Mouse (Mus musculus) heart, embryonic 13.5 days (tissue): ENCODE measurements at regions not wholly inside any gene's neighbourhood (a gene's known extent, or its start where the extent isn't known, plus 50 kb on each side); places are given as distances from the start of the nearest gene placed in this dataset.

ENCODE experiments used
- ATAC-seq: fragments of 200-750 bp; cut with Nextera tagmentation; 2 replicates; pipeline ENCODE4 v1.8.0; 2017; ENCODE audit warnings: moderate TSS enrichment; ENCODE audit not compliant: insufficient number of reproducible peaks, low FRiP score, low TSS enrichment; ENCODE audit errors: extremely low read depth
- H3K27ac ChIP-seq: fragments of 300-500 bp; sonication (generic); replicated peaks from 2 replicates; pipeline ENCODE4 v1.5.1; 2015; ENCODE audit warnings: moderate library complexity, mild to moderate bottlenecking, inconsistent platforms
- H3K27me3 ChIP-seq: fragments of 300-500 bp; sonication (generic); replicated peaks from 2 replicates; pipeline ENCODE4 v1.6.1; 2015; ENCODE audit warnings: mild to moderate bottlenecking, inconsistent platforms
- H3K36me3 ChIP-seq: fragments of 300-500 bp; sonication (generic); 2 replicates; pipeline ENCODE4 v1.6.1; 2015; ENCODE audit warnings: mild to moderate bottlenecking, inconsistent platforms
- H3K4me1 ChIP-seq: fragments of 300-500 bp; sonication (generic); 2 replicates; pipeline ENCODE4 v1.6.1; 2015; ENCODE audit warnings: inconsistent platforms
- H3K4me2 ChIP-seq: fragments of 300-500 bp; sonication (generic); 2 replicates; pipeline ENCODE4 v1.6.1; 2015; ENCODE audit warnings: inconsistent platforms, mild to moderate bottlenecking, moderate library complexity
- H3K4me3 ChIP-seq: fragments of 300-500 bp; sonication (generic); 2 replicates; pipeline ENCODE4 v1.5.1; 2015; ENCODE audit warnings: moderate library complexity, mild to moderate bottlenecking, inconsistent platforms
- H3K9ac ChIP-seq: fragments of 300-500 bp; sonication (generic); 2 replicates; pipeline ENCODE4 v1.6.1; 2015; ENCODE audit warnings: inconsistent platforms, mild to moderate bottlenecking, moderate library complexity
- H3K9me3 ChIP-seq: fragments of 300-500 bp; sonication (generic); 2 replicates; pipeline ENCODE4 v1.6.1; 2016; ENCODE audit warnings: inconsistent platforms
- WGBS: fragments of 180-500 bp; shearing (Covaris S2); methylation state at CpG from one replicate; pipeline ENCODE4 v1.1.7; 2015; ENCODE audit warnings: mixed read lengths; 5-methylcytosine and 5-hydroxymethylcytosine counted together

DNA sequence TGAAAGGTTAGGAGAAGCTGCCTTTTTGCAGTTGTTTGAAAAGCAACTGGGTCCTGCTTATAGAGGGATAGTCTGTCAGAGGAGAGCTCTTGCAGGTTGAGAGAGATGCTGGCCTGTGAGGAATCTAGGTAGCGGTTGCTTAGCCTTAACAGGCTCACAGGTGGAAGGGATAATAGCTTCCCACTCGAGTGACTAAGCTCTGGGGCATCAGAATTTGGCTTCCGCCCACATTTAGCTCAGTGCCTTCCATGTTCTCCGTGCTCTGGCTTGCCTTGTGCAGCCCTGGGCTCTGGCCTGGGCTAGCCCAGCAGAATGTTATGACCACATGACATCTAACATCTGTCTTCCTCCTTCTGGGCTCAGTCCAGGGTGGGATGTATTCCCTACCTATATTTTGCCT, 817.0 kb upstream of the Car8 start:
- H3K36me3 ChIP-seq, result no peaks in the 10 kb centered on the region
- peaks cover 29% of the 10 kb centered on the region for H3K4me1 ChIP-seq
- no peak overlapping the region for H3K9ac ChIP-seq
- no peaks in the 10 kb centered on the region; the same call in 1 of the 2 replicates for H3K27me3 ChIP-seq
- WGBS, result 72% methylated on average over 4 of the region's 4 CpGs
- H3K27ac ChIP-seq, result no peak overlapping the region
- no peak overlapping the region for H3K4me3 ChIP-seq
- ATAC-seq, result no peak
- H3K9me3 ChIP-seq, result no peaks in the 10 kb centered on the region
- no peak overlapping the region for H3K4me2 ChIP-seq

DNA sequence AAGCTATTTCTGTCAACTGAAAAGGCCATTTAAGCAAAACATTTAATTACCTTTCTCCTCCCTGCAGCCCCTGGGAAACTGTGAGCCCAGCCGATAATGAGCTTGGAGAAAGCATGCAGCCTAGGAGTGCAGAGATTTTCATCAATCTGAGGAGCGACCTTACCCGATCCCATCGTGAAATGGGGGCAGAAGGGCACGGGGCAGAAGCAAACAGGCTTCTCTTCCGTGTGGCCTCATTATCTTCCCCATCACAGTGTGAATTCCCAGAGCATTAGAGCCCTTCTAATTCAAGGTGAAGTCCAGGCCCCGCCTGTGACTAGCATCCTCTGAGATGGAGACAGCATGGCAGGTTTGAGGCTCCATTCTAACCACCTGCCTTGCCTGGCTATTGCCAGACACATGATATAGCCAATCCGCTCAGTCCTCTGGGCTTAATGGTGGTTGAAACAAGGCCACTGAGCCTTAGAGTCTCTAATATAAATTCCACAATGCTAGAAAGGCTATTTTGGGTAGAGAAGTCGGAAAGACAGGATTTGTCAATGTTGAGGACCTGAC, 816.5 kb upstream of the Car8 start:
- ATAC-seq, result no peak
- 65% methylated on average over 9 of the region's 9 CpGs for WGBS

DNA sequence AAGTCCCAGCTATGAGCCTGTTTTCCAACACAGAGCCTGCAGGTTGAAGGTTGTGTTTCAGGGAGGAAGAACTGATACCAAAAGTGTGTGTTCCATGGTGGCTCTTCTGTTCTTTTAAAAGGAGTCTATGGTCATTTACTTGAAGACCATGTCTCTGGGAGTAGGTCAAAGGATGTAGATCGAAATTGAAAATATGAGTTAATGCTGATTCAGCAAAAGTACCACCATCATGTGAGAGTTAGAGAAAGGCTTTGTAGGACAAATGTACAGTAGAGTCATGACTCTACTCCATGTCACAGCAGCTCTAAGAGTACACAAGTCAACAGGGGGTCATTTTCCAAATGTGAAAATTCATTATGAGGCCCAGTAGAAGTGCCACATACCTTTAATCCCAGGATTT, 810.0 kb upstream of the Car8 start:
- ATAC-seq, result no peak
- H3K27ac ChIP-seq, result no peak overlapping the region
- H3K9me3 ChIP-seq, result no peaks in the 10 kb centered on the region
- no peaks in the 10 kb centered on the region for H3K36me3 ChIP-seq
- 78% methylated on average over 1 of the region's 1 CpGs for WGBS
- H3K4me3 ChIP-seq, result no peak overlapping the region
- no peak overlapping the region for H3K9ac ChIP-seq
- H3K4me1 ChIP-seq, result peaks cover 10% of the 10 kb centered on the region; the same call in 1 of the 2 replicates
- no peak overlapping the region for H3K4me2 ChIP-seq
- 0 out of 2 replicates have a peak, but pooled peaks cover 3% of the 10 kb centered on the region for H3K27me3 ChIP-seq

More for the DNA sequence above, 816.5 kb upstream of the Car8 start:
- Histone ChIP-seq H3K27ac (no peak overlapping the region), H3K4me3 (no peak overlapping the region), H3K36me3 (no peaks in the 10 kb centered on the region), H3K9ac (no peak overlapping the region), H3K4me1 (peaks cover 25% of the 10 kb centered on the region), H3K27me3 (no peaks in the 10 kb centered on the region; the same call in 1 of the 2 replicates), H3K9me3 (no peaks in the 10 kb centered on the region), H3K4me2 (no peak overlapping the region)

DNA sequence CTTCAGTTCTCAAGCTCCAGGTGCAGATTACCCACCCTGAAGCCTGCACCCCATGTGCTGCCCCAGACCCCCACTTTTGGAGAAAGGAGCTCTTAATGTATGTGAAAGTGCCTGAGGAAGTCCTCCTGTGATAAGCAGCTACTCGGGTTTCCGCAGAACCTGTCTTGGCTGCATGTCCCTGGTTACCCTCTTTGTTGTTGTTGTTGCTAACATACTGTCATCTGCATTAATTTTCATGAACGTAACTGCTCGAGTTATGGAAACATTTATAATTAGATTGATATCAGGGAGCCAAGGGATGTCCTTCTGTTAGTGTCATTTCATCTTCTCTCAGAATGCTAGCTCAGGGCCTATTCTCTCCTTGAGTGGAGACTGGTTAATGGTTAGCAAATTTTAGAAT, 808.3 kb upstream of the Car8 start:
- 25% methylated on average over 4 of the region's 4 CpGs for WGBS
- Histone ChIP-seq H3K9me3 (no peaks in the 10 kb centered on the region), H3K4me3 (no peak overlapping the region), H3K9ac (no peak overlapping the region), H3K4me1 (peaks cover 11% of the 10 kb centered on the region; the same call in 1 of the 2 replicates), H3K27me3 (0 out of 2 replicates have a peak, but pooled peaks cover 3% of the 10 kb centered on the region), H3K27ac (no peak overlapping the region), H3K4me2 (no peak overlapping the region), H3K36me3 (no peaks in the 10 kb centered on the region)
- no peak for ATAC-seq

DNA sequence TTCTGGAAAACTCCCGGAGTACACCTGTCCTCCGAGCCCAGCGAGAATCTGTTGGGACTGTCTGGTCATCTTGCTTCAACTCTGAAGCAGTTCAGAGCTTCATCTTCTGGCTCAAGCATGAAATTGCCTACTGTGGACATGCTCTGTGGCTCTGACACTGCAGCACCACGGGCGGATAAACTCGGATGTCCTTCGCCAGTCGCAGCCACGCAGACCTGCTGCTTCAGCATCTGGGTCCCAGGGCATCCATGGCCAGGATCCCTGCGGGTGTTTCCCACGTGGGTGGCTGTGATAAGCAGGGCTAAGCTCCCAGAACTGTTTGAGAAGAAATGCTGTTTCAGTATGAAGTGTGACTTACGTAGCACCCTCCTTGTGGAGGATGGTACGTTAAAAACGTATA, 807.6 kb upstream of the Car8 start:
- H3K27me3 ChIP-seq, result 0 out of 2 replicates have a peak, but pooled peaks cover 3% of the 10 kb centered on the region
- H3K4me3 ChIP-seq, result no peak overlapping the region
- no peaks in the 10 kb centered on the region for H3K36me3 ChIP-seq
- H3K9ac ChIP-seq, result no peak overlapping the region
- H3K9me3 ChIP-seq, result no peaks in the 10 kb centered on the region
- no peak for ATAC-seq
- H3K4me2 ChIP-seq, result no peak overlapping the region
- peaks cover 13% of the 10 kb centered on the region; the same call in 1 of the 2 replicates for H3K4me1 ChIP-seq
- no peak overlapping the region for H3K27ac ChIP-seq
- WGBS, result 73% methylated on average over 14 of the region's 14 CpGs

DNA sequence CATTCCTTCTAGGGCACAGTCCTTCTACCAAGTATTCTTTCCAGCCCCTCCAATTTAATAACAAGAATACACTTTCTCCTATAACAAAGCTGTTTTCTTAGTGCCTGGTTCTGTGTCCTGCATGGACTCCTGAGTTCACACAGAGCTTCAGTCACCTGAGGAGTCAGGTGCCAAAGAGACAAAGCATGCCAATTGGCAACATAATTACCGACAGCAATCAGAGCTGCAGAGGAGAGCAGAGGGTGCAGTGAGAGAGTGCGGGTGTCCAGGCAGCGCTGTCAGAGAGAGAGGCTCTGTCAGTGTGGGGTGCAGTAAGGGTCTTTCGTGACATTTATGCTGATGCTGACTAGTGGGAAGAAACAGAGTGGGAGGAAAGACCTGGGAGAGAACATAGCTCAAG, 807.2 kb upstream of the Car8 start:
- Histone ChIP-seq H3K36me3 (no peaks in the 10 kb centered on the region), H3K4me3 (no peak overlapping the region), H3K4me1 (peaks cover 14% of the 10 kb centered on the region; the same call in 1 of the 2 replicates), H3K27me3 (0 out of 2 replicates have a peak, but pooled peaks cover 3% of the 10 kb centered on the region), H3K27ac (no peak overlapping the region), H3K9me3 (no peaks in the 10 kb centered on the region), H3K4me2 (no peak overlapping the region), H3K9ac (no peak overlapping the region)
- 73% methylated on average over 4 of the region's 4 CpGs for WGBS
- ATAC-seq, result no peak

DNA sequence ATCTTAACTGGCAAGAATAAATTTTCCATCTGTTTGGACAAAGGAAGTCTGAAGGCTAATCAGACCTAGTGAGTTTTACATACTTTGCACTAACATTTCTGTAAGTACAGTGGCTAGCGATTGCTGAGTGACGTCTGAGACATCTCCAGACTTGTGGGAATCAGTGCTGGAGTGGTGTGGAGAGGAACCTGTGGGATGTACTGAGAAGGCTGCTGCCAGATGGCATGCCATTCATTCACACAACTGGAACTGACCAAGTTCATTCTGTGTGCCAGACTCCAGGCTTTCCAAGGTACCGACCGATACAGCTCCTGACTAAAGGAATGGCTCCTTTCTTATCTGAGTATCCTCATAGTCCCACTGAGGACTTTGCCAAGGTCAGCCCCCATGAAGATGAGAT, 797.2 kb upstream of the Car8 start:
- no peak for ATAC-seq
- 35% methylated on average over 4 of the region's 4 CpGs for WGBS

DNA sequence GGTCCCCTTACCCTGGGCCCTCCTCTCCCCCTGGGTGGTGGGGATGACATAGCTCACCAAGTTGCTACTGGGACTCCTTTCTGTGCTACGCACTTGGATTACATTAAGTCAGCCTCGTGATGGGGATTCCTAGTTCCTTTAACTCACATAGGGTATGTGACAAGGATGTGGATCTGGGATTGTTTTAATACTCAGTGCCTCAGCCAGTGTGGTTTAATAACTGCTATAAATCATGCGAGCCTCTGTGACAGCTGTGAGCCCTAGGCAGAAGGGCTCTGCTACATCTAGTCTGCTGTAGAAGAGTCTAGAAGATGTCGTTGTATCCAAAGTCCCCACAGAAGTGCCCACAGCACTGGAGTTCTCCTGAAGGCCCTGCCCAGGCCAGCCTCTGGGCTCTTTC, 796.5 kb upstream of the Car8 start:
- no peaks in the 10 kb centered on the region for H3K9me3 ChIP-seq
- peaks cover 17% of the 10 kb centered on the region for H3K4me1 ChIP-seq
- ATAC-seq, result no peak
- H3K9ac ChIP-seq, result no peak overlapping the region
- no peak overlapping the region for H3K4me3 ChIP-seq
- no peaks in the 10 kb centered on the region for H3K27me3 ChIP-seq
- H3K36me3 ChIP-seq, result no peaks in the 10 kb centered on the region
- 75% methylated on average over 4 of the region's 4 CpGs for WGBS
- H3K27ac ChIP-seq, result 0 out of 2 replicates have a peak overlapping the region, but pooled peaks have one; percentile 12
- no peak overlapping the region for H3K4me2 ChIP-seq

More for the DNA sequence above, 797.2 kb upstream of the Car8 start:
- no peak overlapping the region for H3K9ac ChIP-seq
- no peaks in the 10 kb centered on the region for H3K27me3 ChIP-seq
- no peak overlapping the region for H3K4me2 ChIP-seq
- H3K4me3 ChIP-seq, result no peak overlapping the region
- H3K36me3 ChIP-seq, result no peaks in the 10 kb centered on the region
- H3K27ac ChIP-seq, result 0 out of 2 replicates have a peak overlapping the region, but pooled peaks have one; percentile 12
- peaks cover 17% of the 10 kb centered on the region for H3K4me1 ChIP-seq
- no peaks in the 10 kb centered on the region for H3K9me3 ChIP-seq

DNA sequence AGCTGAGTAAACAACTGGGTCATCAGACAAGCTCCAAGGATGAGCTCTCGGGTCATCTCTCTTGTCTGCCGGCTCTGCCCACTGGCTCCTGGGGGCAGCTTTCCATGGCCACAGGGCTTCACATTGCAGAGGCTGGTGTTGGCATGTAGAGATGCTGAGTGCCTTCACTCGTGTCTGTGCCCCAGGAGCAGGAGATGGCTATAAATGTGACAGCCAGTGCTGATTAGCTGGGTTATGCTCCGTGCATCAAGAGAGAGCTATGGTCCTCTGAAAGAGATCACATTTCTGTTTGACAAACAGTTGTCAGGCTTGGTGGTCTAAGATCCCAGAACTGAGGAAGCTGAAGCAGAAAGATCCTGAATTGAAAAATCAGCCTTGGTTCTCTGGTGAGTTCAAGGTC, 795.4 kb upstream of the Car8 start:
- WGBS, result 36% methylated on average over 4 of the region's 4 CpGs
- no peak overlapping the region for H3K4me2 ChIP-seq
- H3K4me1 ChIP-seq, result peaks cover 17% of the 10 kb centered on the region
- no peak overlapping the region for H3K4me3 ChIP-seq
- no peak overlapping the region for H3K27ac ChIP-seq
- H3K27me3 ChIP-seq, result no peaks in the 10 kb centered on the region
- ATAC-seq, result no peak
- H3K9me3 ChIP-seq, result no peaks in the 10 kb centered on the region
- no peak overlapping the region for H3K9ac ChIP-seq
- H3K36me3 ChIP-seq, result no peaks in the 10 kb centered on the region

DNA sequence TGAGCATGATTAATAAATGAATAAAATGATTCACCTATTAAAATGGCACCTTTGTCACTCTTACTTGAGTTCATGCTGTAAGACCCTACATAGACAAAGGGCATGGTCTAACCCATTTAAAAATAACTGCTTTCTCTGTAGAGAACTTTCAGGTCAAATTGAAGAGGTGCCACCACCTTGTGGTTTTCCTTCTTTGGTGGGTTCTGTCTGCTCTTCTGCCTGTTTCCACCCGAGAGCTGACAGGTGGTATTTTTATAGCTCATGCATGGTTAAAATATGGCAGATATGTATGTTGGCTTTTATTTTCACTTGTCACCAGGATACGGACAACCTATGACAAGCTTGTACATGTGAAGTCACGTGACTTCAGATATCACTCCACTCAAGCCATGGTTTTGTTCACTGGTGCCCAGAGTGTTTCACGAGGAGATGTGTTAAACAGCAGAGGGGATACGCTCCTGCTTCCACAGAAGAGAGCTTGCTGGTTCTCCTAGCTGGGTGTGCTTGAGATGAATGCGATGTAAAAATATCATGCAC, 794.3 kb upstream of the Car8 start:
- Histone ChIP-seq H3K36me3 (no peaks in the 10 kb centered on the region), H3K9ac (no peak overlapping the region), H3K27ac (no peak overlapping the region), H3K4me1 (peaks cover 27% of the 10 kb centered on the region), H3K4me2 (no peak overlapping the region), H3K27me3 (no peaks in the 10 kb centered on the region), H3K9me3 (no peaks in the 10 kb centered on the region), H3K4me3 (no peak overlapping the region)
- ATAC-seq, result no peak
- WGBS, result 77% methylated on average over 6 of the region's 6 CpGs

DNA sequence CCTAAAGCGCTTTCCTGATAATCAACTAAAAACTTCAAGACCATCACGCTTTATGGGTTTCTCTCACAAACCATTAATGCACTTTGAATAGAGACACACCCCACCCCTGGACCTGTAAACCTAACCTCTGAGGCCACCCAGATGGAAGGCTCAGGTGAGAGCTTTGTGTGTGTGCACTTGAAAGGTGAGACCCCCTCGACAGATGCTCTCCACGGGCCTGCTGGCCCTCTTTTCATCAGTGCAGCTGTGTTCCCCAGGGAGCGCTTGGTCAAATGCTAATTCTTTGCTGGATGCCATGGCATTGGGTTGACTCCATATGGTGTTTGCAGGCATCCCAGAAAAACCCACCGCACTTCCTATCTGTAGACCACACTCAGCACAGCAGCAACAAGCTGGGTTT, 792.8 kb upstream of the Car8 start:
- H3K27me3 ChIP-seq, result no peaks in the 10 kb centered on the region
- no peak overlapping the region for H3K4me2 ChIP-seq
- no peaks in the 10 kb centered on the region for H3K36me3 ChIP-seq
- H3K9me3 ChIP-seq, result no peaks in the 10 kb centered on the region
- H3K9ac ChIP-seq, result no peak overlapping the region
- 56% methylated on average over 6 of the region's 6 CpGs for WGBS
- H3K27ac ChIP-seq, result no peak overlapping the region
- H3K4me1 ChIP-seq, result peaks cover 35% of the 10 kb centered on the region
- ATAC-seq, result no peak
- H3K4me3 ChIP-seq, result no peak overlapping the region

DNA sequence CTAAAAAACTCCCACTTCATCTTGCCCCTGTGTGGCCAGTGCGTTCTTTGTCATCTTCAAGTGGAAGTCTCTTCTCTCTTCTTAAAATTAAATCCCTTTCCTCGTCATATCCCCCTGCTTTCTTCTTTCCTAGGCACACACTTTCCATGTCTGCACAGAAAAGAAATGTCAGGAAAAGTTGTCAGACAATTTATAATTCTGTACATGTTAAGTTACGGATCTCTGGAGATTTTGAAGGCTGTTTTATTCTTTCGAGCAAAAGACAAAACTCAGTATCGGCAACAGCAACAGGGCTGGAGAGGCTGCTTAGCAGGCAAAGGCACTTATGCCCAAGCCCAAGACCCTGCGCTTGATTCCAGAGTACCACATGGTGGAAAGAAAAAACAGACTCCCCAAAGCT, 790.1 kb upstream of the Car8 start:
- Histone ChIP-seq H3K4me1 (peaks cover 18% of the 10 kb centered on the region), H3K4me2 (peak overlapping the region; percentile 87), H3K36me3 (no peaks in the 10 kb centered on the region), H3K27ac (no peak overlapping the region), H3K27me3 (no peaks in the 10 kb centered on the region), H3K9ac (peak overlapping the region; percentile 74), H3K4me3 (peak overlapping the region; percentile 53), H3K9me3 (no peaks in the 10 kb centered on the region)
- no peak for ATAC-seq
- WGBS, result 26% methylated on average over 6 of the region's 6 CpGs
